In genomic region chr10:8525354-8525753, GRCm38 (mm10) we compare ENCODE assay signal across 20 mouse cellular contexts. TPM values are rescaled to one million over a fixed set of nuclear protein-coding genes. Genes with fewer than 3 reads are reported as not detected.
DNase-seq lines count a peak whose midpoint lies in the region; ATAC-seq lines count a peak whose summit lies in the region.
"Had no signal": no experiment of that assay in that cellular context is flagged by ENCODE, and none has a peak within 500 bp of the region (broad histone marks: within the 10 kb centered on the region; RNA-seq: fewer than 3 reads in every experiment).

No protein-coding gene starts in this region.

- H3K4me1 ChIP-seq in heart, embryonic 11.5 days (ENCODE audit: control insufficient read depth, insufficient read depth, low read length): no peaks in the 10 kb centered on the region

- no peak for ATAC-seq in heart, embryonic 11.5 days (replicated peaks; ENCODE audit: insufficient number of reproducible peaks, low FRiP score, low TSS enrichment)
- peak; percentile 53; the same call in 1 of the 2 replicates for ATAC-seq in granulocyte monocyte progenitor cell, adult 5-6 weeks (replicated peaks; ENCODE audit: poor library complexity, severe bottlenecking)
- ATAC-seq: activated CD4-positive, CD25-positive, alpha-beta regulatory T cell, adult 4 months; CD4-positive, CD25-positive, alpha-beta regulatory T cell, adult 4 months; Patski had no signal

- no peak overlapping the region for H3K4me3 ChIP-seq in heart, embryonic 11.5 days (ENCODE audit: low read depth, low read length)

- no peaks in the 10 kb centered on the region for H3K9me3 ChIP-seq in heart, embryonic 11.5 days (replicated peaks; ENCODE audit: control insufficient read depth, low read length)

- no peaks in the 10 kb centered on the region for H3K27me3 ChIP-seq in heart, embryonic 11.5 days (ENCODE audit: control insufficient read depth, insufficient read depth, low read length)
- H3K27me3 ChIP-seq: CH12.LX, Patski had no signal

- no peak overlapping the region for H3K27ac ChIP-seq in heart, embryonic 11.5 days (ENCODE audit: low read depth, low read length)

- DNase-seq in heart, adult 11 months: peak; percentile 50
- no peak for DNase-seq in liver
- DNase-seq: adrenal gland, adult 2 months; adrenal gland, adult 8-10 months; adrenal gland, postnatal 10 days; adrenal gland, postnatal 14 days; adrenal gland, postnatal 25 days; adrenal gland, postnatal 36 days; B cell, adult 2 months; cerebellum, adult 11 months; cerebellum, adult 11-12 months; cerebellum, adult 18-20 months had no signal

- H3K36me3 ChIP-seq in heart, embryonic 11.5 days (ENCODE audit: control insufficient read depth, insufficient read depth, low read length): no peaks in the 10 kb centered on the region
- H3K36me3 ChIP-seq: G1E had no signal

- H3K4me2 ChIP-seq in heart, embryonic 11.5 days: no peak overlapping the region

- no peak overlapping the region for H3K9ac ChIP-seq in heart, embryonic 11.5 days (ENCODE audit: low read depth, low read length)

- WGBS in heart, embryonic 11.5 days (ENCODE audit: insufficient replicate concordance): 84% methylated on average over 1 of the region's 1 CpGs

RNA-seq across cellular contexts. Expression of gene Ust, which starts 6.7 kb away (rescaled TPM):
- polyA plus RNA-seq in heart, embryonic 11.5 days (2014; fragmentation: Nextera tagmentation; extraction: Ambion mirVana): 2.5 and 2.9 TPM in 2 replicates
- 0.17 and 0.96 TPM in 2 replicates for total RNA-seq in granulocyte monocyte progenitor cell, adult 5-6 weeks (2014; fragmentation: Nextera tagmentation)
- 0.56 TPM in 1 of 2 replicates, not detected in the other for total RNA-seq in granulocyte monocyte progenitor cell, adult 5-6 weeks (2017)
- total RNA-seq: CH12.LX, MEL had no signal
- polyA plus RNA-seq: G1E had no signal
